Mouse (Mus musculus) left cerebral cortex, postnatal 36 days (tissue): ENCODE measurements at regions not wholly inside any gene's neighbourhood (a gene's known extent, or its start where the extent isn't known, plus 50 kb on each side); places are given as distances from the start of the nearest gene placed in this dataset.

Experiments
- DNase-seq, 2 experiments: peaks; one replicate each; pipeline ENCODE4 v3.0.0; 2021 to 2022; ENCODE audit warnings: low spot score in 2 of 2, mixed read lengths in 1 of 2
- intact Hi-C: fragments of 180-260 bp; cut with DNase I; formaldehyde crosslinking; loops from one replicate; pipeline ENCODE4 v1.15.1; 2025

GRCm38 (mm10) chr2:9267675-9268074 lies 613.4 kb upstream of the 4930412O13Rik start:
- no peak for DNase-seq
- intact Hi-C loops: no loop called here

GRCm38 (mm10) chr2:9283441-9283840 lies 597.6 kb upstream of the 4930412O13Rik start:
- intact Hi-C loops: no loop called here

GRCm38 (mm10) chr2:9285800-9286199 lies 595.3 kb upstream of the 4930412O13Rik start:
- intact Hi-C loops: no loop called here
- no peak for DNase-seq

More at GRCm38 (mm10) chr2:9283441-9283840, 597.6 kb upstream of the 4930412O13Rik start:
- DNase-seq: no peak

GRCm38 (mm10) chr2:9287077-9287476 lies 594.0 kb upstream of the 4930412O13Rik start:
- DNase-seq: no peak
- intact Hi-C loops: no loop called here

- no peak for DNase-seq
- intact Hi-C loops: no loop called here
Observed at GRCm38 (mm10) chr2:9287623-9288022, 593.4 kb upstream of the 4930412O13Rik start.

- intact Hi-C loops: no loop called here
- DNase-seq: peak; percentile 15 to 18
Observed at GRCm38 (mm10) chr2:9331630-9332352, 549.3 kb upstream of the 4930412O13Rik start.

- DNase-seq: no peak
- intact Hi-C loops: no loop called here
Observed at GRCm38 (mm10) chr2:9348982-9349381, 532.1 kb upstream of the 4930412O13Rik start.

GRCm38 (mm10) chr2:9349994-9350393 lies 531.1 kb upstream of the 4930412O13Rik start:
- no peak for DNase-seq
- intact Hi-C loops: no loop called here

- DNase-seq: no peak
- intact Hi-C loops: no loop called here
Observed at GRCm38 (mm10) chr2:9352190-9352589, 528.9 kb upstream of the 4930412O13Rik start.

GRCm38 (mm10) chr2:9360020-9360419 lies 521.0 kb upstream of the 4930412O13Rik start:
- no peak for DNase-seq
- intact Hi-C loops: no loop called here

- no peak for DNase-seq
- intact Hi-C loops: no loop called here
Observed at GRCm38 (mm10) chr2:9367801-9368584, 513.1 kb upstream of the 4930412O13Rik start.

GRCm38 (mm10) chr2:9369572-9369971 lies 511.5 kb upstream of the 4930412O13Rik start:
- DNase-seq: no peak
- intact Hi-C loops: no loop called here

- intact Hi-C loops: no loop called here
Observed at GRCm38 (mm10) chr2:9386566-9386965, 494.5 kb upstream of the 4930412O13Rik start.

GRCm38 (mm10) chr2:9388058-9388457 lies 493.0 kb upstream of the 4930412O13Rik start:
- intact Hi-C loops: no loop called here
- no peak for DNase-seq

More at GRCm38 (mm10) chr2:9386566-9386965, 494.5 kb upstream of the 4930412O13Rik start:
- DNase-seq: no peak

- intact Hi-C loops: no loop called here
Observed at GRCm38 (mm10) chr2:9395379-9395999, 485.6 kb upstream of the 4930412O13Rik start.

GRCm38 (mm10) chr2:9401461-9401860 lies 479.6 kb upstream of the 4930412O13Rik start:
- no peak for DNase-seq
- intact Hi-C loops: no loop called here

More at GRCm38 (mm10) chr2:9395379-9395999, 485.6 kb upstream of the 4930412O13Rik start:
- no peak for DNase-seq

- no peak for DNase-seq
- intact Hi-C loops: no loop called here
Observed at GRCm38 (mm10) chr2:9402281-9402680, 478.8 kb upstream of the 4930412O13Rik start.

GRCm38 (mm10) chr2:9409075-9409474 lies 472.0 kb upstream of the 4930412O13Rik start:
- DNase-seq: no peak
- intact Hi-C loops: no loop called here

- DNase-seq: no peak
- intact Hi-C loops: no loop called here
Observed at GRCm38 (mm10) chr2:9422686-9423085, 458.4 kb upstream of the 4930412O13Rik start.

- intact Hi-C loops: no loop called here
- no peak for DNase-seq
Observed at GRCm38 (mm10) chr2:9423534-9423933, 457.5 kb upstream of the 4930412O13Rik start.
